Mouse (Mus musculus) thymus, postnatal 0 days (tissue): ENCODE data around the gene Pax5. TPM values are rescaled to one million over a fixed set of nuclear protein-coding genes. Genes with fewer than 3 reads are reported as not detected.

ENCODE experiments used
- DNase-seq: peaks from one replicate; pipeline ENCODE4 v3.0.0-alpha.2; 2015; ENCODE audit warnings: low spot score
- polyA plus RNA-seq: library from polyadenylated mRNA; unstranded; fragments of >200 nt; fragmentation: Nextera tagmentation; extraction: Ambion mirVana; gene quantifications from 2 replicates; pipeline ENCODE4 v1.2.1, GENCODE M21; 2015

The Pax5 gene
- polyA plus RNA-seq, 1 experiment from 2014 or later = 0.03 TPM

DNA sequence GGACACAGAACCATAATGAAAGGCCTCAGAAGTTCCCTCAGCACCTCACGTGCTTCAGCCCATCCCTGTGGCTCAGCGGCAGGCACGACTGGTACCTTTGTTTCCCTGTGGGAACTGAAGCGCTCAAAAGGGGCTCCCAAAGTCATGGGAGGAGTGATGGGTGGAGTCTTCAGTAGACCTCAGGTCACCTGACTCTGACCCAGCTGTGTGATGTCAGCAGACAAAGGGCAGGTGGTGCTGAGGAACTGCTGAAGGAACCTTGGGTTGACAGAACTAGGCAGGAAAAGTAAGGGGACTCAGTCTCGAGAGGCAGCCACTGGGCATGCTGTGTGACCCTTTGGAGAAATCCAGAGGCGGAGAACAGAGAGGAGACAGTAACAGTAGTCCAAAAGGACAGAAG, 41.7 kb downstream of the Pax5 start:
- DNase-seq = no peak

DNA sequence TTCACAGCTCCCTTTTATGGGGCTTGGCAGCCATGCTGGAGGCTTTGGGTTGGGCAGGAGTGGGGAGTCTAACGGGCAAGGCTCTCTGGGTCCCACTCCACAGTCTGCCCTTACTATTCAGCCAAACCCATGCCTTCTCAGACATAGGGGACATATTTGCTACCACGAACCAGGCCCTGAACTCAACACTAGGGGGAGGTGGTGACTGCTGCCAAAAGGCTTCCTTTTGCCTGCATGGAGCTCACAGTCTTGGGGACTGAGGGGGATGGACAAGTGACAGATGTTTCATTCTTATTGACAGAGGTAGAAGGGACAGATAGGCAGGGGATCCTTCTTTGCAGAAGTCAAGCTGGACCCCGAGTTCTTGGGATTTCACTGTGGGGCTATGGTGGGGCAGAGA, 42.1 kb downstream of the Pax5 start:
- DNase-seq = no peak

DNA sequence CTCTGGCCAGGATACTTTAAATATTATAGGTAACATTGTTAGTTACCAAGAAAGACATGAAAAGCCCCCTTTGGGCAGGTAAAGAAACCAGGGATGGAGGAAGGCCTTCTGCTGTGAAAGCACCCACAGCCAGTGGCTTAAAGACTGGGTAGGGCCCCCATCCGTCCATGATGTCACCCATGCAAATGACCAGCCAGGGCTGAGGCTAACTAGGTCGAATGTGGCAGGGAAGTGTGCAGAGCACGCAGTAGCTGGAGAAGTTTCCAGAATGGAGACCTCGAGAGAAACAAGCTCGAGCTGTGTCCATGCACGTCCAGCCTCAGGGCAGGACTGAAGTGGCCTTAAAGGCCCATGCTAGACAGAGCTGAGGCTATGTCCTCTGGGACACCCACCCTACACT, 42.9 kb downstream of the Pax5 start:
- DNase-seq = no peak

DNA sequence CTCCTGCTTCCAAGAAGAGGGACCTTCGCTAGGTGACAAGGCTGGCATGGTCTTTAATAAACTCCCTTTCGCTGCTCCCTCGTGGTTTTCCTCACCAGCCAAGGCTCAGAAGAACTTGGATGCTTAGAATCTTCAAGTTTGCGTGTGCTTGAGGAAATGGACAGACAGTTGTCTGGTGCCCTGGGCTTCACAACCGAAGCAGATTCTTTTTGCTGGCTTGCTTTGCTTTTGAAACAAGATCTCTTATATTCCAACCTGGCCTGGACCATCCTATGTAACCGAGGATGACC, 45.6 kb downstream of the Pax5 start:
- DNase-seq = no peak

DNA sequence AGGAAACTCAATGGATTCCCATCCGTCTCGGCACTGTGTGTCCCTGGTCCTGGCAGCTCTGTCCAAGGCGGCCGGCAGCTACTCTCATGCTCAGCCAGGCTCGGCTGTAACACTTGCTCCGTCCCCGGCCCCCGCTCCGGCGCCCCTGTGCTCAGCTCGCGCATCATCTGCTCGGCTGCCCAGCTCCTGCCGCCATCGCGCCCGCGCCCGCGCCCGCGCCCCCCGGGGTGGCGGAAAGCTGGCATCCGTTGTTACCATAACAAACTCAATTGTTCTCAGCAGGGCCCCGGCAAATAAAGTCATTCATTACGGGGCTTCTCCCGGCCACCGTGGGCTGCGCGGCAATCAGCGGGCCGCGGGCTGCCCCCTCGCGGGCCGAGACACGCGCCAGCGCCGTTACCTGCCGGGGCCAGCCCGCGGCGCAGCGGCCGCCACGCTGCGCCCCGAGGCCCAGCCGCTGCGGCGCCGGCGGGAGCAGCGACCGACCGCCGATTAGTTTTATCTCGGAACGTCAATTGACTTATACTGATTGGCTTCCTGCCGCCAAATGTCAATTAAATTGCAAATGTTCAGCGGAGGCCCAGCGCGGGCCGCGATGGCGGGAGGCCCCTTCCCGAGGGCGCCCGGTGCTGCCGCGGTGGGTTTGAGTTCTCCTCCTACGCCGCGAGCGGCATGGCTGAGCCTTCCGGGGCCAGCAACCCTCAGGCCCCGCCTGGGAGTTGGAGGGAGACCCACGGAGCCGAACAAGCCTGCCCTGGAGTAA, 46.1 kb downstream of the Pax5 start:
- no peak for DNase-seq

DNA sequence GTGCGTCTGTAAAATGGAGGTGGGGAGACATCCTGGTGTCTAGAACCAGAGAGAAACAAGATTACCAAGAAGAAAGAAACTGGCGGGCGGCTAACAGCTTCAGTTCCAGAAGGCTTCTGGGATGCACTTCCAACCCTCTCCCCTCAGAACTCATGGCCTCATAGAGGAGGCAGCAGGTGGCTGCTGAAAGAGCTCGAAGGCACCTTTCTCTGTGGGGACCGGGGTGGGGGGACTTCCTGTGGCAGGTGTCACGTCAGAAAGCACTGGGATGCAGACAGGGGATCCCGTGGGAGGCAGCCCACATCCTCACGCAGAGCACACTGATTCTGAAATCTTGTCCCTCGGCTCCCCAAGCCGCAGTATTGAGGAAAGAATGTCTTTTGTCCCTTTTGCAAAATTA, 46.8 kb downstream of the Pax5 start:
- no peak for DNase-seq

DNA sequence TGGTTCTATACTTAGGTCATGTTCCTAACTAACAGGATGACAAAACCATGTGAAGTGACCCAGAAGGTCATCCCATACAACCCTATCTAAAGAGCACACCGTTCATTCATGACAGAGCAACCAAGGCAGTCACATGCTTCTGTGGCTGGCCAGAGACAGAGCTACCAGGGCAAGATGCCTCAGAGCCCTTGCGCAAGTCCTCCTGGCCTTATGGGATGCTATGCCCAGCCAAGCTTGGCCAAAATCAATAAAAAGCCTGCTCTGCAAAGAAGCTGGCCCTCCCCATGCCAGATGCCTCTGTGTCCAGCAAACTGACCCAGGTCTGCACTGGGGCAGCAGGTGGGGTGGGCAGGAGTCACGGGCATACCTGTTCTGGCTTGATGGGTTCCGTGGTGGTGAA, 65.1 kb downstream of the Pax5 start:
- DNase-seq = no peak

DNA sequence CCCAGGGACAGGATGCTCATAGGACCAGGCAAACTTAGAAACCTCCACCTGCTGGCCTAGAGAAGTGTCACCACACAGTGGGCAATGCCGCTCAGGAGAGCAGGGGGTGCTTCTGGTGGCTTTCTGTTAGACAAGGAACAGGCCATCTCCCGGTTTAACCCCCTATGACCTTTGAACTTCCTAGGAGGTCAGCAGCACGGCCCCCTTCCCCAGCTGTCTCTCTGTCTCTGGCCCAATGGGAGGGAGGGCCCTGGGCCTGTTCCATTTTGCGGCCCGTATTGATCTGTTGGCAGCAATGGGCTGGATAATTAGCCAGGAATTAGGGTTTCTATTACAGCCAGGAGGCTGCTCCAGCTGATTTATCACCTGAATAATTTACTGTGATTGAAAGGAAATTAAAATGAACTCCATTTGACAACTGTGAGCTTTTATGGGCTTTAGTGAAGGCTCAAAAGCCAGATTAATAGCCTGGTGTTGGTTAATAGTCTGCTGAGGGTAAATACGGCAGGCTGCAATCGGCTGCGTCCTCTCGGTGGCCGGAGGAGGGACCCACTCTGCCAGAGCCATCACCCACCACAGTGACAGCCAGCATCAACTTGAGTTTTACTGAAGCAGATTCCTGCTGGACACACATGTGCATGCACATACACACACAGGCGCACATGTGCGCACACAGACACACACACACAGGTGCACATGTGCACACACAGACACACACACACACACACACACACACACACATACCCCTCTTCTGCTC, 68.3 kb downstream of the Pax5 start:
- no peak for DNase-seq

DNA sequence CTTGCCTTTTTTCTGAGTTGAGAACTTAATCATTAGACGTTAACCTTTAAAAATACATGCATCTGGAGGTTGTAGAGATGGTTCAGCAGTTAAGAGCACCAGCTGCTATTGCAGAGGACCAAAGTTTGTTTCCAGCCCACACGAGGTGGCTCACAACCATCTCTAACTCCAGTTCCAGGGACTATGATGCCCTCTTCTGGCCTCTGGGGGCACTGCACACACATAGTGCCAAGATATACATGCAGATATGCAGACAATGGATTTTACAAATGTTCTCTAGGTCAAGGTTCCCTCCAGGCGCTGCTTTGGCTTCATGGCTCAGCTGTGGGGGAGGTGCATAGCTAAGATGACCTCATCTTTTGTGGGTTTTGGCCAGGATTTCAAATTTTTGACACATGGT, 74.7 kb downstream of the Pax5 start:
- DNase-seq = no peak

DNA sequence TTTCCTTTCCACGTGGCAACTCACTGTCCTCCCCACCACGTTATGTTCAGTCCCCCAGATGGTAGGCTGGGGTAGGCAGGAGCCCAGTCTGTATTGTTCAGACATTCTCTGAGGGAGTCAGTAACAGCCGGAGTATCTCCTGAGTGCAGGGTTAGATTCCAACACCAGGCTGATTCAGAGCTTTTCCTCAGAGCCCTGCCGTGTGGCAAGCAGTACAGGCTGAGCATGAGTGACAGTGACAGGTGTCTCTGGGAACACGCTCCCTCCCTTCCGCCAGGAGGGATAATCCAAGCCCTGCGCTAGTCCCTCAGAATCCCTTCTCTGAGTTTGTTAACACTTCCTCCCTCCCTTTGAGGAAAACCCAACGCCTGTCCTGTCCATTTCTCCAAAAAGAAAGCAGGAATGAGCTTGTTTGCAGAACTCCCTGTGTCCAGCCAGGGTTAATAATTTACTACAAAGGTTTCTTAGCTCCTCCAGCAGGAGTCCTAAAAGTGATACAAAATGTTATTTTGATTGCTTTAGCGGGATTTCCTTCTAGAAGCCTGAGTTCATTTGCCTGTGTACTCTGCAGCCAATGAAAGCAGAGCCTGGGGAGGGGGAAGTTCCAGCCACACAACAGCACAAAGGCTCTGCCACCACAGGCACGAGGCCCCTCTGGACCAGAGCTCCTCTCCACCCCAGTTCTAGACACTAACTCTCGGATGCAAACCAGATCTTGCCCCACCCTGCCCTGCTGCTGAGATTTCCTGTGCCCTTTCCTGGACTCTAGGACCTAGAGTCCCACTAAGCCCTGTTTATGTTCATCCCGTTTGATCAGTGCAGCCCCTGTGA, 76.4 kb downstream of the Pax5 start:
- DNase-seq = no peak

DNA sequence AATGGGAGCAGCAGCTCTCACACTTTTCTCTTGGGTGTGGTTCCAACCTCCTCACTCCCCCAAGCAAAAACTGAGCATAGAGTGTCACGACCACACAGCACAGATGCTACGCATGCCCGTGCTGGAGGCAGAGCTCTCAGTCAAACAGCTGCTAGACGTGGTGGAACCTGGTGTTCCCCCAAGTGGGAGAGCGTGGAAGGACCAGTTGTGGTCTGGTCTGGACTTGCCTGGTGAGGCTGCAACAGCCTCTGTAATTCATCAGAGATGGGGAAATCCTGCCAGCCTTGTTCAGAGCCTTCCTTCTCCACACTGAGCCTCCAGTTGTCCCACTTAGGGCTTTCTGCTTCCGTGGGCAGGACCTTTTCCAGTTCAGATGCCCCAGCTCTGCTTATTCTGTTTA, 80.2 kb downstream of the Pax5 start:
- no peak for DNase-seq

DNA sequence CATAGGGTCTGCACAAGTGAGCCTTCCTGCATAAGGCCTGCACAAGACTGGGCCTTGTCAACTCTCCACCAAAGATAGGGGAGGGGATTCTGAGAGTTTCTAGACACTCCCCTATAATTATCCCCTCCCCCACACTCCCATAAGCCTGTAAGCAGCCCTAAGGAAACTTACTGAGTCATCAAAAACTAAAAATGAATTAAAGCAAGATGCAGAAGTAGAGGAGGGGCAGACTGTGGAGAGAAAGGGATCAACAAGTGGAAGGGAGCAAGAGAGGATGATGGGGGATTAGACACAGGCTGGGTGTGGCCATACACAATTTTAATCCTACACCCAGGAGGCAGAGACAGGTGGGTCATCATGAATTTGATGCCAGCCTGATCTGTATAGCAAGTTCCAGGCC, 82.4 kb downstream of the Pax5 start:
- DNase-seq = no peak

DNA sequence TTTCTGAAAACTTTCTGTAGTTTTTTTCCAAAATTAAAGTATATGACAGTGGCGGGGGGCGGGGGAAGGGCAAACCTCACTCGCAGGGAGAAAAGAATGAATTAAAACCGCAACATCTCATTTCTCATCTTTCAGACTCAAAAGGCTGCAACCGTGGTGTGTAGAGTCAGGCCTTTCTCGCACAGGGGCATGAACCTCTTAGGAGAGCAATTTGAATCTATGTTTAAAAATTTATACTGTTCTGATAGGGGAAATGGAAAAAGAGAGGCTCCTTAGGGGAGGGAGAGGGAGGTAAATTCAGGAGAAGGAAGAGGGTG, 85.2 kb downstream of the Pax5 start:
- no peak for DNase-seq

DNA sequence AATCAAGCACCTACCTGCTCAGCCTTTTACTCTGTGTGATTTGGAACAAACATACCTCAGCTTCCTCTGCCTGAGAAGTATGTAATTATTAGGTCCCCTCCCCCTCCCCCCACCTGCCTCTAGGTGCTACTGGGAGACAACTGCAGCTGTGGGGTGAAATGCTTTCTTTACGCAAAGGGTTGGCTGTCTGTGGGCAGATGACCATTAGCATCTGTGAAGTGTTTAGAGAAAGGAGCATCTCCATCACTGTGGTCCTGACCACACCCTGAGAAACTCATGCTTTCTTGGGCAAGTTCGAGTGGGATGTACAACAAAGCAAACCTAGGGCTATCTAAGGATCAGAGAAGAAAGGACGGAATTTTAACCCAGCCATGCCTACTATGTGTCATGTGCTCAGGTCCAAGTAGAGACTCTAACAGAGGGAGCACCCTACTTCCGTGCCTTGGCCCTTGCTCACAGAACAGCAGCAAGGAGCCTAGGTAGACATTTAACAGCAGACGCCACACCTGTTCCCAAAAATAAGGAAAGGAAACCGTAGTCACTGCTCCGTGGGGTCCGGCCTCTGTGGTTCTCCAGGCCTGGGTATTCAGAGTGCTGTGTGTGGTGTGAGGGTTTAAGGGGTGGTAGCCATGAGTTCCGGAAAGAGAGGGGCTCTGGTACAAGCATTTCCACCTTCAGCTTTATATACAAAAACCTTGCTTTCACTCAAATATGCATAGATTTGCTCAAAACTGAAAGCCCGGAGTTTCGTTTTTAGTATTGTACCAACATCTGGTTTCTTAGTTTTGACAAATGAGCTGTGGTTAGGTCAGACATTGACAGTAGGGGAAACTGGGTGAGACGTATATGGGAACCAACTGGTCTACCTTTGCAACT, 85.8 kb downstream of the Pax5 start:
- no peak for DNase-seq

DNA sequence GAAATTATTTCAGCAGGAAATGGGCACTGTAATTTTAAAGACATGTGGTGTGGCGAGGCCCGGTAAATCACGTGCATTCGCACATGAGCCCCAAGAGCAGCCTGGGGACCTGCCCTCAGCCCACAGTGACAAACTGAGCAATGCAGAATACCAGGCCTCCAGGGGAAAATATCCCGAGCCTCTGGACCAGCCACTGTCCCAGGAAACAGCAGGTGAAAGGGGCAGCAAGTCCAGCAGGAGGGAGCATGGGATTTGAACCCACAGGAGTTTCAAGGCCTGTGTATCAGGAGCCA, 86.9 kb downstream of the Pax5 start:
- no peak for DNase-seq

DNA sequence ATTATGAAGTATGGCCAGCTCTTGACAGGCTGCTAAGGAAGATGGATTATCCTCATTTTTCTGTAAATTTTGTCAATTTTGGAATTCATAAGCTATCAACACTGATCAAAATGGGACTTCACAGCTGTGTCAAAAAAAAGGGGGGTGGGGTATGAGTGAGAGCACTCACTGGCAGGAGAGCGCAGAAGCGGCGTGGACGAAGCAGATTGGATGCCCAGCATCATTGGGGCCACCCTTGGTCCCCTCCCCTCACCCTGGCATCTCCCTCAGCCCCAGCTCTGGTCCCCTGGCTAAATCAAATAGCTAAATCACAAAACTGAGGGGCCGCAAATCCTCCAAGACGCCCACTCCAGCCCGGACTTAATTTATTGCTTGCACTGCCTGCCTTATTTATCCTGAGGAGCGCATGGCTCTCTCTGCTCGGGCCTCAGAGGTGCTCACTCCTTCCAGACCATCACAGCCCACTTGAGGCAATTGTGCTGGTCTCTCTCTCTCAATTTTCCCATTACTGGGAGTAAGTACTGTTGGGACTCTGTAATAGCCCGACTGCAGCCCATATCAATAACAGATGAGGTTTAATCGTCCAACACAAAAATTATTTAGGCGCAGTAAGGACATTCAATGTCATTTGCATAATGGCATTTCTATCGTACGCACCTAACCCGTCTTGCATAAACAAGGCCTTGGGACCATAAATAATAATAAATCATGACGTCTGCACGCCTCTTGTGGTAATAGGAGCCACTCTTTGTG, 87.4 kb downstream of the Pax5 start:
- no peak for DNase-seq

DNA sequence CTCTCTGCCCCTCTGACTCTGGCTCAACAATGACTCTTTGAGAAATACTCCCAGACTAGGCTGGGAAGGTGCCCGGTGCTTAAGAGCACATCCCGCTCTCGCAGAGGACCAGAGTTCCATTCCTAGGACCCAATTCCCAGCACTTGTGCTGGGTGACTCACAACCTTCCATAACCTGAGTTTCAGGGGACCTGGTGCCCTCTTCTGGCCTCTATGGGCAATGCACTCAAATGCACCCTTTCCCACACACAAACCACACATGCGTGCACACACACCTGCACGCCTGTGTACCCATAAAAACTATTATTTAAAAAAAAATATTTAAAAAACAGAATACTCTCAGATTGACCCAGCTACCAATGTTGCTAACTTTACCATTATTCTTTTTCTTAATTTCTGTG, 90.0 kb downstream of the Pax5 start:
- DNase-seq = no peak

DNA sequence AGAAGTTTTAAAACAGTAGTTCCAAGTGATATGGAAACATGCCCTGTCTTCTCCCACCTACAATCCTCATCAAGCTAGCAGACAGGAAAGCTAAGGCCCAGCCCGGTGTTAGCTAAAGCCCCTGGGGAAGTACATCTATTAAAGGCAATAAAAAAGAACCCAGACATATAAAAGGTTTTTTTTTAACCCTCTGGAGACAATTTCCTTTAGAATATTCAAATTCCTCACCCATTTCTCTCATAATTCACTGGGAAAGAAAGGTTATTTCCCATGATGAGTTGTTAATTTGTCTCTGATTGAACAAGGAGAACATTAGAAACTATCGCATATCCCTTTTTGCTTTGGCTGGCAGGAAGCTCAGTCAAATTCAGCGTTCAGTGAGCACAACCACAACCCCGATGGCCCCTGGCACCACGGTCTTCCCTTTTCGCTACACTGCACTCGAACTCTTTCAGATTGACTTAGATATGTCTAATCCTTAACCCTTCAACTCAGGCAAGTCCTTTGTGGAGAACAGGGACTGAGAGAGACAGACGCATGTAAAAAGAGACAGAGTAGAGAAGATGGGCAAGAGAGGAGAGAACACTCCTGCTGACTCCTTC, 96.1 kb downstream of the Pax5 start:
- no peak for DNase-seq

DNA sequence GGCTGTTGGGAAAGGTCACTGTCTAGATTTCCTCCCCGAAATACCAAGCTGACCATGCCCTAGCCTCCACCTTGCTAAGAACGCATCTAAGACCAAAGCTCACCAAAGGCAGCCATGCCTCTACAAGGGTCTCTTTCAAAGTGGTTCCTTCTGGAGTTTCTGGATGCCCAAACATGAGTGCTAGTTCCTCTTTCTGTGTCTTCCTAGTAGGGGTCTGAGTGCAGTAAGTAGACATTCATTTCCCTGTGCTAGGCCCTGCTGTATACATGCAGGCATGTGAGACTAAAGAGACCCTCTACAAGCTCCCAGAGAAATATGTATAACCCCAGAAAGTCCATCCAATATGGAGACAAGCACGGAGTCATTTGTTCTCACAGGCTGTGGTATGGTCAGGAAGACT, 97.9 kb downstream of the Pax5 start:
- no peak for DNase-seq

DNA sequence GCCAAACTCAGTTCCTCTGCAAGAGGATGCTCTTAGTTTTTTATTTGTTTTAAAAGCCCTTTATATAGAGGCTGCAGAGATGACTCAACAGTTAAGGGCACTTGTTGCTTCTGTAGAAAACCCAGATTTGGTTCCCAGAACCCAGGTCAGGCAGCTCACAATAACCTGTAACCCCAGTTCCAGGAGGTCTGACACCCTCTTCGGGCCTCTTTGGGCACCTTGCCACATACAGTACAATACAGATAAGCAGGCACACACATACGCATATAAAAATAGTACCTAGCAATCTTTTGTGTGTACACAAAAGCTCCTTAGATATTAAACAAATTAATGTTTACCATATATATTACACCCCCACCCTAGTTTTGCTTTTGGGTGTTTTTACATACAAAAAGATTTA, 104.8 kb downstream of the Pax5 start:
- no peak for DNase-seq
